Mouse (Mus musculus): ENCODE measurements at regions not wholly inside any gene's neighbourhood (a gene's known extent, or its start where the extent isn't known, plus 50 kb on each side); places are given as distances from the start of the nearest gene placed in this dataset.

DNA sequence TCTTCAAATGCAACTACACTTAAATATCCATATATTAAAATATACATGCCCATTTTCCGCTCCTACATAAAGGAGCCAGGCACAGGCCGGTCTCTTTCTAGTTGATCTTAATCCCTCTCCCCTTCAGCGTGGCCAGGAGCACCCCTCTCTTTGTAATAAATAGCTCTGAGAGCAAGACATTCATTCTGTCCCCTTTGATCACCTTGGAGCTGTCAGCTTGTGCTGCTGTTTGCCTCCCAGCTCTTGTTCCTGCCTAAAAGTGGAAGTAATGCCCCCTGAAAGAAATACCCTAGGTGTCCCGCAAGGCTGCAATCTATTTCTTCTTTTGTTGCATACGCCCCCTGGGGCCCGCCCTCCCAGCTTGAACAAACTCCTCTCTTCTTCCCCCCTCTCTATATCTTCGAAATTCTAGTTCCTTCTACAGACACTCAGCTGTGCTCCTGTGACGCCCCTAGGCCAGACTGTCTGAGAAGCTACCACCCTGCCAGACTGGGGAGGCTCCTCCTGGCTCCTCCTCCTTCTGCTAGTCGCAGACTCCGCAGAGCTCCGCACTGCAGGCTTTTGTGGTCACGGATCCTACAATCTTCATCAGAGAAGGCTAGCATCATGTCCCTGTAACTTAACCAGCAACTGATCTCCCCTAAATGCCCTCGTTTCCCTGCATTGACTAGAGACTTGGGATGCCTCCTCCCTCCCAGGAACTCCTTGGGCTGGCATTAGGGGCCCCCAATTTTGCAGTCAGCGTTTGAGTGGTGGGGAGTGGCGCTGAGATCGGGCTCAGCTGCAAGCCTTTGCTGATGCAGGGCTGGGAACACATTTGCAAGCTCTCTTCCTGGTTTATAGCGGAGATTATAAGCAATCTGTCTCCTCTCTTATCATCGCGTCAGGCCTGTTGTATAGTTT is 516.8 kb downstream of the Nyap2 start:
- TF ChIP-seq CTCF (IDR thresholded peaks at IDR 0.05; ENCODE audit: extremely low read depth, insufficient read depth, low read length) (no peak), POLR2A (IDR thresholded peaks at IDR 0.05; ENCODE audit: extremely low read depth, insufficient read depth, low read length) (peak; percentile 39; the same call in 1 of the 2 replicates)

All from cortical plate, adult 2 months (tissue).